Mouse (Mus musculus) splenic B cell, adult 2 months (primary cell): ENCODE results near the gene Fbf1.
"Not testable (repeated sequence)": the region's sequence is repeated elsewhere in the genome, so short reads cannot be mapped to it uniquely, and the experiment has no call there.

ENCODE experiments used
- DNase-seq: peaks from one replicate; pipeline ENCODE4 v3.0.0-alpha.2; 2011; ENCODE audit warnings: low read depth, low spot score
- H3K27me3 ChIP-seq: 2 replicates; pipeline ENCODE4 v1.6.1; 2012; ENCODE audit warnings: mild to moderate bottlenecking, low read length, moderate library complexity, mixed read lengths; ENCODE audit not compliant: control insufficient read depth, poor library complexity, insufficient read depth, severe bottlenecking
- H3K36me3 ChIP-seq: 2 replicates; pipeline ENCODE4 v1.6.1; 2012; ENCODE audit warnings: mild to moderate bottlenecking, low read length, moderate library complexity, mixed read lengths; ENCODE audit not compliant: control insufficient read depth, poor library complexity, insufficient read depth, severe bottlenecking

Fbf1 gene

DNA sequence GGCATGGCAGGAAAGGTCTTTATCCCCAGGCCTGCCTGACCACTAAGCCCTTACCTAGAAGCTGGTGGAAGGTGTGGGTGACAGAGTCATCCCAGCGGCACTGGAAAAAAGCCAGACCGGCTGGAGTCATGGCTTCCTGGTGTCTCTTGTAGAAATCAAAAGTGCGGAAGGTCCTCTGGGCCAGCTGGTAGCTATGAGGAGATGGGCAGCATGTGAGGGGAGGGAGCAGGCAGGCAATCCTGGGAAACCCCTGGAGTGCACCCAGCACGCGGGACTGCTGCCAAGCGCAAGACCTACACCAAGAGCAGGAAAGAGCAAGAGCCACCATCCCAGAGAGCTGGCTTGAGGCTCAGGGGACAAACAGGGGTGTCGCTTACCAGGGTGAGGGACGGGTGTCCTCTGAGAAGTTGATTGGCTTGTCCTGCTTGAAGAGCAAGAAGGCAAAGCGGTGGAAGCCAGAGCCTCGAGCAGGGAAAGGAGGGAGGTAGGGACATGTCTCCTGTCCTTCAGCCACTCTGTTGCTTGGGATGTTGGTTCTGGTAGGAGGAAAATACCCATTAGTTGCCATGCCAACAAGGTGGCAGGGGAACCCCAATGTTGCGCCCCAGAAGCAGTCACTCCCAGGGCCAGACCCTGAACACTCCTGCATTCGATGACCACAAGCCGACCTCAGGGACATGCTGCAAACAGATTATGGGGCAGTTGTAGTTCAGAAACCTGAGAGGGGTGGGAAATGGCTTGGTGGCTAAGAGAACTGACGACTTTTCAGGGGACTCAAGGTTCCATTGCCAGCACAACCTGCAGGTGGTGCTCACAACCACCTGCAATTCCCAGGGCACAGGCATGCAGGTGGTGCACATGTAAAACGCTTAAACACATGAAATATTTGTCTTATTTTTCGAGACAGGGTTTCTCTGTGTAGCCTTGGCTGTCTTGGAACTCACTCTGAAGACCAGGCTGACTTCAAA lies 35.3 kb downstream of the Fbf1 start:
- Histone ChIP-seq H3K36me3 (no peaks in the 10 kb centered on the region; the same call in 1 of the 2 replicates), H3K27me3 (no peaks in the 10 kb centered on the region)
- peak; percentile 60 for DNase-seq

- Histone ChIP-seq H3K27me3 (no peaks in the 10 kb centered on the region), H3K36me3 (peaks cover 4% of the 10 kb centered on the region; the same call in 1 of the 2 replicates)
- no peak for DNase-seq
Observed at GRCm38 (mm10) chr11:116131349-116132170, 36.4 kb downstream of the Fbf1 start.

DNA sequence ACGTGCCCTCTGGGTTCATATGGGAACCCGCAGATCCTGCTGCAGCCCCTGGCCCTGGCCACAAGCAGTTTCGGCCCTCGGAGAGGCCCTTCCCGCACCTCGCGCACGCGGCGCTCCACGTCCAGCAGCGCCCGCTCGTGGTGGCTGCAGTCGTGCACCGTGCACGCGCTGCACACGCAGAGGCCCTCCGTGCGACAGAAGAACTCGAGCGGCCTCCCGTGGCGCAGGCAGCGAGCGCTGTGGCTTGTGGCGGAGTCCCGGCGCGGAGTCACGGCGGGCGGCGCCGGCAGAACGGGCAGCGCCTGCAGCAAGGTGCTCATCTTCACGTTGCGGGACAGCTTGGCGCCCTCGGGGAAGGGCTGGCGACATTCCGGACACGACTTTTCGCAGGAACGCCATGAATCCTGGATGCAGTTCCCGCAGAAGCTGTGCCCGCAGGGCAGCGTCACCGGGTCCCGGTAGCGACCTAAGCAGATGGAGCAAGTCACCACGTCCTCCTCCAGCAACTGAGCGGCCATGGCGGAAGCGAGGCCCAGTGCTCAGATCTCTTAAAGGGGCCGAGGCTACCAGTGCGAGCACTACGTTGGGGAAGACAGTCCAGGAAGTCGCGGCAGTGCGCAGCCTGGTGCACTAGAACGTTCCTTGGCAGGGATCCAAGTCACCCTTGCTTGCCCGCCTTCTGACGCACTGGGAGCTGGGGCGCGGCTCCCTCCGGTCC lies 37.3 kb downstream of the Fbf1 start, which contains the start of gene Trim65:
Gene Trim65 (minus strand): TSS at position 641 of the 718 bp plus-strand sequence.
- no peaks in the 10 kb centered on the region for H3K27me3 ChIP-seq

GRCm38 (mm10) chr11:116129993-116130487 lies 37.9 kb downstream of the Fbf1 start:
- Histone ChIP-seq H3K27me3 (no peaks in the 10 kb centered on the region), H3K36me3 (peaks cover 14% of the 10 kb centered on the region)
- peak; percentile 56 for DNase-seq

More for the DNA sequence above, 37.3 kb downstream of the Fbf1 start, which contains the start of gene Trim65:
- peak; percentile 98 for DNase-seq
- H3K36me3 ChIP-seq = peaks cover 10% of the 10 kb centered on the region; the same call in 1 of the 2 replicates

DNA sequence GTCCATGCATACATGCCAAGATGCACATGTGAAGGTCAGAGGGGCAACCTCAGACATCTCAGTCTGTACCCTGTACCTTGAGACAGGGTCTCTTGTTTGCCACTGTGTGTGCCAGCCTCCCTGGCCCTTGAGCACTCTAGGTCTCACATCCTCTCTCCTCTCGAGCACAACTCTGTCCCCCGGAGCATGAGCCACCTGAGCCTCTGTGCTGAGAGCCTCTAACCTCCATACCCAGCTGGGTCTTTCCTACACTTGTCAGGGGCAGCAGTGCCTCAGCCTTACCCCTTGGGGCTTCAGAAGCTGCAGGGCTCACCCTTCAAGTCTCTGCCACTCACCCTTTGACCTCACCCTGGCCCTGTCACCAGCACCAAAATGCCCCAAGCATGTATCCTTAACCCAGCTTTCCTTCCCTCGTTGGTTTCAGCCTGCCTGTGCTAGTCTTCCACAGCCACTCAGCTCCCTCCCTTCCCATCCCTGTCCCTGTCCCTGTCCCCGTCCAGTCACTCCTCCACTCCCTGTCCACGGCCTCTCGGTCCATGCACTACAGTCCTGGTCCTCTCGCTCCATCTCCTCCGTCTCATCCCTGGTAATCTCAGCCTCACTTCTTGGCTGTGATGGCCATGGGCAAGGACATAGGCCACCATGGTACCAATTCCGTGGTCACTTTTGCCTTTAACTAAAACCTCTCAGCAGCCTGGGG lies 38.7 kb downstream of the Fbf1 start:
- Histone ChIP-seq H3K36me3 (peaks cover 16% of the 10 kb centered on the region), H3K27me3 (no peaks in the 10 kb centered on the region)
- no peak for DNase-seq

DNA sequence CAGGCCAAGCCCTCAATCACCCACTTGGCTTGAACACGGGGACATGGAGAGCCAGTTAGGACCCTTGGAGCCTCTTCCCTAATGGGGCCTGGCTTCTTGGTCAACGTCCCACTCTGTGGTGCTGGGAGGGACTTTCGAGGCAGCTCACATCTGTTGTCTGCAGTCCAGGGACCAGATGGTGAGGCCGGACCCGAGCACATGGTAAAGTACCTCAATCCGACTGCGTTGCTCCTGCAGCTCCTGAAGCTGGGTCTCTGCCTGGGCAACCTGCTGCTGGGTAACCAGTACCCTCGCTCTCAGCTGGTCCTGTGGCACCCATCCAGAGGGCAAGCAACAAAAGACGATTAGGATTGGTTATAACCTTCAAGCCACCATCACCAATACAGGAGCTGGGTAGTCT lies 40.0 kb downstream of the Fbf1 start:
- Histone ChIP-seq H3K36me3 (peaks cover 21% of the 10 kb centered on the region), H3K27me3 (no peaks in the 10 kb centered on the region)
- no peak for DNase-seq

GRCm38 (mm10) chr11:116127156-116127980 lies 40.6 kb downstream of the Fbf1 start, which contains the start of gene Trim47:
Trim47 (minus strand) TSS chr11:116127210.
- Histone ChIP-seq H3K36me3 (peaks cover 23% of the 10 kb centered on the region), H3K27me3 (no peaks in the 10 kb centered on the region)
- no peak for DNase-seq

- Histone ChIP-seq H3K27me3 (no peaks in the 10 kb centered on the region), H3K36me3 (peaks cover 25% of the 10 kb centered on the region)
- no peak for DNase-seq
Observed at GRCm38 (mm10) chr11:116126261-116126660, 41.7 kb downstream of the Fbf1 start.

- not testable (repeated sequence) for H3K27me3 ChIP-seq, DNase-seq
- H3K36me3 ChIP-seq = peaks cover 30% of the 10 kb centered on the region
Observed at GRCm38 (mm10) chr11:116121731-116122245, 46.2 kb downstream of the Fbf1 start.

DNA sequence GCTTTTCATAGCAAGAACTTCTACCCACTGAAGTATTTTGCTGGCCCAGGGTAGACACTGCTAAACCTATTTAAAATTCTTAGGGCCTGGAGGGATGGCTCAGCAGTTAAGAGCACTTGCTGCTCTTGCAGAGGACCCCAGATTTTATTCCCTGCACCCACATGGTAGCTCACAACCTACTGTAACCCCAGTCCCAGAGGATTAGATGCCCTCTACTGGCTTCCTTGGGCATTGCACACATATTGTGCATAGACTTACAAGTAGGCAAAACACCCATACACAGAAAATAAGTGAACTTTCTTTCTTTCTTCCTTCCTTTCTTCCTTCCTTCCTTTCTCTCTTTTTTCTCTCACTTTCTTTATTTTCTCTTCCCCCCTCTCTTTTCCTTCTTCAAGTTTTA lies 50.1 kb downstream of the Fbf1 start:
- Histone ChIP-seq H3K36me3 (peaks cover 12% of the 10 kb centered on the region), H3K27me3 (no peaks in the 10 kb centered on the region)
- peak; percentile 45 for DNase-seq

DNA sequence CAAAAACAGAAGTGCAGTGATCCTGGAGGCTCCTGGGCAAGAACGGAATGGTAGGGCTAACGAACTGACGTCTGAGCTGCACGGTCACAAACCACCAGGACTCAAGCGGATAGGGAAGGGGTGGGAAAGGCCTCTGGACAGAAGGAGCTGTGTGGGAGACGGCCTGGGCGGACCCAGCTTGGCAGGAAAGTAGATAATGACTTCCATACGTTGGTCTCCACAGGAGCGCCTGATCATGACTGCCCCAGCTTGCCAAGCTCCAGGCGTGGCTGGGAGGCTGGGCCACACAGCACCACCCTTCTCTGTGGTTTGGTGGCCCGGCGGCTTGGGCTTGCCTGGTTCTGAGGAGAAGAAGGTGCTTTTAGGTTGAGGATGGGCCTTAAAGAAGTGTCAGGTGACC lies 50.7 kb downstream of the Fbf1 start:
- Histone ChIP-seq H3K36me3 (peaks cover 9% of the 10 kb centered on the region), H3K27me3 (no peaks in the 10 kb centered on the region)
- DNase-seq = no peak

- H3K27me3 ChIP-seq = no peaks in the 10 kb centered on the region
- DNase-seq = no peak
- H3K36me3 ChIP-seq = no peaks in the 10 kb centered on the region; the same call in 1 of the 2 replicates
Observed at GRCm38 (mm10) chr11:116111611-116112203, 56.3 kb downstream of the Fbf1 start.
